Mouse (Mus musculus) hindbrain, embryonic 12.5 days (tissue): ENCODE measurements around the gene Jam2. TPM values are rescaled to one million over a fixed set of nuclear protein-coding genes. Genes with fewer than 3 reads are reported as not detected.

Source experiments
- ATAC-seq: fragments of 200-750 bp; cut with Nextera tagmentation; 2 replicates; pipeline ENCODE4 v1.8.0; 2017; ENCODE audit warnings: moderate TSS enrichment; ENCODE audit not compliant: low FRiP score
- H3K27ac ChIP-seq: fragments of 300-500 bp; sonication (generic); 2 replicates; pipeline ENCODE4 v1.5.1; 2016; ENCODE audit warnings: mild to moderate bottlenecking
- H3K27me3 ChIP-seq: fragments of 300-500 bp; sonication (generic); 2 replicates; pipeline ENCODE4 v1.6.1; 2016; ENCODE audit warnings: mild to moderate bottlenecking
- H3K36me3 ChIP-seq: fragments of 300-500 bp; sonication (generic); 2 replicates; pipeline ENCODE4 v1.6.1; 2016; ENCODE audit warnings: mild to moderate bottlenecking
- H3K4me1 ChIP-seq: fragments of 300-500 bp; sonication (generic); 2 replicates; pipeline ENCODE4 v1.6.1; 2016
- H3K4me2 ChIP-seq: fragments of 300-500 bp; sonication (generic); replicated peaks from 2 replicates; pipeline ENCODE4 v1.6.1; 2016; ENCODE audit warnings: mild to moderate bottlenecking
- H3K4me3 ChIP-seq: fragments of 300-500 bp; sonication (generic); 2 replicates; pipeline ENCODE4 v1.5.1; 2016; ENCODE audit warnings: mild to moderate bottlenecking
- H3K9ac ChIP-seq: fragments of 300-500 bp; sonication (generic); 2 replicates; pipeline ENCODE4 v1.6.1; 2016; ENCODE audit warnings: mild to moderate bottlenecking, moderate library complexity
- H3K9me3 ChIP-seq: fragments of 300-500 bp; sonication (generic); replicated peaks from 2 replicates; pipeline ENCODE4 v1.6.1; 2016; ENCODE audit warnings: mild to moderate bottlenecking
- WGBS: fragments of 180-500 bp; shearing (Covaris S2); methylation state at CpG from one replicate; pipeline ENCODE4 v1.1.7; 2016; 5-methylcytosine and 5-hydroxymethylcytosine counted together
- polyA plus RNA-seq: library from polyadenylated mRNA; unstranded; fragments of >200 nt; fragmentation: Nextera tagmentation; extraction: Ambion mirVana; gene quantifications from 2 replicates; pipeline ENCODE4 v1.2.1, GENCODE M21; 2016

Gene Jam2
- 45.3 and 47.8 TPM in 2 replicates for polyA plus RNA-seq

- Histone ChIP-seq H3K36me3 (peaks cover 4% of the 10 kb centered on the region), H3K4me2 (peak within 1 kb of the TSS; percentile 86), H3K27ac (peak within 1 kb of the TSS; percentile 95), H3K4me3 (peak within 1 kb of the TSS; percentile 70), H3K4me1 (peaks cover 14% of the 10 kb centered on the region), H3K9ac (peak within 1 kb of the TSS; percentile 80), H3K9me3 (0 out of 2 replicates have a peak, but pooled peaks cover 3% of the 10 kb centered on the region), H3K27me3 (no peaks in the 10 kb centered on the region)
- WGBS, result 0% methylated on average over 42 of the region's 43 CpGs
- ATAC-seq, result peak; percentile 91
Observed at GRCm38 (mm10) chr16:84774003-84774703, at the start of gene Jam2. Gene Jam2, plus strand, starts transcription at chr16:84774123.

GRCm38 (mm10) chr16:84734806-84735165, 39.1 kb upstream of the Jam2 start:
- ATAC-seq, result peak; percentile 78
- Histone ChIP-seq H3K4me3 (peak overlapping the region; percentile 78), H3K9ac (peak overlapping the region; percentile 79), H3K27me3 (no peaks in the 10 kb centered on the region), H3K27ac (no peak overlapping the region), H3K4me1 (peaks cover 5% of the 10 kb centered on the region), H3K4me2 (peak overlapping the region; percentile 62), H3K36me3 (peaks cover 21% of the 10 kb centered on the region), H3K9me3 (no peaks in the 10 kb centered on the region)
- WGBS, result under 1% methylated on average over 15 of the region's 15 CpGs

GRCm38 (mm10) chr16:84735166-84736105, 38.5 kb upstream of the Jam2 start, which contains the start of gene Mrpl39:
Gene Mrpl39, minus strand, starts transcription at chr16:84735742.
- Histone ChIP-seq H3K4me1 (peaks cover 5% of the 10 kb centered on the region), H3K4me2 (peak within 1 kb of the TSS; percentile 62), H3K9ac (peak within 1 kb of the TSS; percentile 79), H3K36me3 (peaks cover 15% of the 10 kb centered on the region), H3K9me3 (no peaks in the 10 kb centered on the region), H3K4me3 (peak within 1 kb of the TSS; percentile 78), H3K27ac (peak within 1 kb of the TSS; percentile 37), H3K27me3 (no peaks in the 10 kb centered on the region)
- 2% methylated on average over 66 of the region's 66 CpGs for WGBS
- ATAC-seq, result peak; percentile 99

GRCm38 (mm10) chr16:84737358-84737757, 36.6 kb upstream of the Jam2 start:
- Histone ChIP-seq H3K9me3 (no peaks in the 10 kb centered on the region), H3K36me3 (no peaks in the 10 kb centered on the region), H3K4me1 (peaks cover 5% of the 10 kb centered on the region), H3K27me3 (no peaks in the 10 kb centered on the region), H3K4me2 (no peak overlapping the region), H3K4me3 (no peak overlapping the region), H3K27ac (no peak overlapping the region), H3K9ac (no peak overlapping the region)
- no peak for ATAC-seq
- 77% methylated on average over 3 of the region's 3 CpGs for WGBS

GRCm38 (mm10) chr16:84744703-84745490, 29.0 kb upstream of the Jam2 start:
- ATAC-seq, result no peak

GRCm38 (mm10) chr16:84745721-84746306, 28.1 kb upstream of the Jam2 start:
- no peaks in the 10 kb centered on the region for H3K4me1 ChIP-seq
- WGBS, result 74% methylated on average over 6 of the region's 6 CpGs
- H3K4me3 ChIP-seq, result no peak overlapping the region
- no peaks in the 10 kb centered on the region for H3K27me3 ChIP-seq
- H3K4me2 ChIP-seq, result no peak overlapping the region
- no peak overlapping the region for H3K27ac ChIP-seq
- ATAC-seq, result no peak
- H3K9ac ChIP-seq, result no peak overlapping the region
- H3K36me3 ChIP-seq, result no peaks in the 10 kb centered on the region
- H3K9me3 ChIP-seq, result no peaks in the 10 kb centered on the region

More at GRCm38 (mm10) chr16:84744703-84745490, 29.0 kb upstream of the Jam2 start:
- Histone ChIP-seq H3K9ac (no peak overlapping the region), H3K9me3 (no peaks in the 10 kb centered on the region), H3K4me1 (no peaks in the 10 kb centered on the region), H3K27ac (no peak overlapping the region), H3K4me2 (no peak overlapping the region), H3K4me3 (no peak overlapping the region), H3K36me3 (no peaks in the 10 kb centered on the region), H3K27me3 (no peaks in the 10 kb centered on the region)
- WGBS, result 65% methylated on average over 10 of the region's 10 CpGs

- Histone ChIP-seq H3K4me1 (0 out of 2 replicates have a peak, but pooled peaks cover 2% of the 10 kb centered on the region), H3K27me3 (no peaks in the 10 kb centered on the region), H3K4me2 (no peak overlapping the region), H3K36me3 (no peaks in the 10 kb centered on the region), H3K9me3 (no peaks in the 10 kb centered on the region), H3K4me3 (no peak overlapping the region), H3K9ac (no peak overlapping the region), H3K27ac (no peak overlapping the region)
- 86% methylated on average over 8 of the region's 8 CpGs for WGBS
- ATAC-seq, result no peak
Observed at GRCm38 (mm10) chr16:84767956-84768355, 6.0 kb upstream of the Jam2 start.

- Histone ChIP-seq H3K9me3 (no peaks in the 10 kb centered on the region), H3K4me1 (peaks cover 7% of the 10 kb centered on the region; the same call in 1 of the 2 replicates), H3K36me3 (no peaks in the 10 kb centered on the region), H3K27me3 (no peaks in the 10 kb centered on the region), H3K27ac (no peak overlapping the region), H3K4me2 (no peak overlapping the region), H3K9ac (no peak overlapping the region), H3K4me3 (no peak overlapping the region)
- WGBS, result 41% methylated on average over 4 of the region's 4 CpGs
- no peak for ATAC-seq
Observed at GRCm38 (mm10) chr16:84769182-84769581, 4.7 kb upstream of the Jam2 start.

- peaks cover 7% of the 10 kb centered on the region; the same call in 1 of the 2 replicates for H3K4me1 ChIP-seq
- H3K4me2 ChIP-seq, result no peak overlapping the region
- H3K36me3 ChIP-seq, result no peaks in the 10 kb centered on the region
- no peaks in the 10 kb centered on the region for H3K9me3 ChIP-seq
- no peak for ATAC-seq
- H3K27me3 ChIP-seq, result no peaks in the 10 kb centered on the region
- WGBS, result 85% methylated on average over 19 of the region's 19 CpGs
- H3K27ac ChIP-seq, result no peak overlapping the region
- no peak overlapping the region for H3K9ac ChIP-seq
- no peak overlapping the region for H3K4me3 ChIP-seq
Observed at GRCm38 (mm10) chr16:84769619-84770464, 4.1 kb upstream of the Jam2 start.

GRCm38 (mm10) chr16:84770891-84771290, 3.0 kb upstream of the Jam2 start:
- Histone ChIP-seq H3K9me3 (no peaks in the 10 kb centered on the region), H3K4me1 (peaks cover 7% of the 10 kb centered on the region), H3K27me3 (no peaks in the 10 kb centered on the region), H3K4me2 (no peak overlapping the region), H3K4me3 (no peak overlapping the region), H3K9ac (no peak overlapping the region), H3K36me3 (no peaks in the 10 kb centered on the region), H3K27ac (no peak overlapping the region)
- 87% methylated on average over 7 of the region's 7 CpGs for WGBS
- ATAC-seq, result no peak

GRCm38 (mm10) chr16:84771461-84771860, 2.5 kb upstream of the Jam2 start:
- Histone ChIP-seq H3K4me2 (no peak overlapping the region), H3K9me3 (no peaks in the 10 kb centered on the region), H3K4me1 (peaks cover 11% of the 10 kb centered on the region), H3K9ac (no peak overlapping the region), H3K36me3 (no peaks in the 10 kb centered on the region), H3K4me3 (no peak overlapping the region), H3K27ac (no peak overlapping the region), H3K27me3 (no peaks in the 10 kb centered on the region)
- WGBS, result 93% methylated on average over 2 of the region's 2 CpGs
- ATAC-seq, result no peak
